Mouse (Mus musculus): ENCODE data around the gene Cox7a1.
A peak's percentile ranks its signal among the peaks of the same experiment; 100 is the strongest.
"Not testable (repeated sequence)": the region's sequence is repeated elsewhere in the genome, so short reads cannot be mapped to it uniquely, and the experiment has no call there.

Gene Cox7a1

DNA sequence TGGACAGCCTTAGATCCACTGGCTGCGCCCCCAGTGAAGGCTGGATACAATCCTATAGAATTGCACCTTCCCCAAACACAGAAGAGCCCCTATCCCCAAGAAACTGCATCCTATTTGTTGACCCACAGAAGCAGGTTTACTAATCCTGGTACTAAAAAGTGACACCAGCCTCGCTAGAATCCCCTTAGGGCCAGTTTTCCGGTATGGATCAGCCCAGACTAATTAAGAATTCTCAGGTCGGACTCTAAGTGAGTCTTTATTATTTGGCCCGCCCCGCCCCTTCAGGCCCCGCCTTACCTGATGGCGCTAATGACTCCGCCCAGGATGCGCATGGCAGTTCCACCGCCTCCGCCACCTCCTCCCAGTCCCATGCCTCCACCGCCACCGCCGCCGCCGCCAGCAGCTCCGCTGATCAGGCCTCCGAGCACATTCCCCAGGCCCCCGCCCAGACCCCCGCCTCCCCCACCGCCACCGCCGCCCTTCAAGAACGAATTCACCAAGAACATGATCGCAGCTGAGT is 9.7 kb downstream of the Cox7a1 start:
- DNase-seq = peak; percentile 84

DNA sequence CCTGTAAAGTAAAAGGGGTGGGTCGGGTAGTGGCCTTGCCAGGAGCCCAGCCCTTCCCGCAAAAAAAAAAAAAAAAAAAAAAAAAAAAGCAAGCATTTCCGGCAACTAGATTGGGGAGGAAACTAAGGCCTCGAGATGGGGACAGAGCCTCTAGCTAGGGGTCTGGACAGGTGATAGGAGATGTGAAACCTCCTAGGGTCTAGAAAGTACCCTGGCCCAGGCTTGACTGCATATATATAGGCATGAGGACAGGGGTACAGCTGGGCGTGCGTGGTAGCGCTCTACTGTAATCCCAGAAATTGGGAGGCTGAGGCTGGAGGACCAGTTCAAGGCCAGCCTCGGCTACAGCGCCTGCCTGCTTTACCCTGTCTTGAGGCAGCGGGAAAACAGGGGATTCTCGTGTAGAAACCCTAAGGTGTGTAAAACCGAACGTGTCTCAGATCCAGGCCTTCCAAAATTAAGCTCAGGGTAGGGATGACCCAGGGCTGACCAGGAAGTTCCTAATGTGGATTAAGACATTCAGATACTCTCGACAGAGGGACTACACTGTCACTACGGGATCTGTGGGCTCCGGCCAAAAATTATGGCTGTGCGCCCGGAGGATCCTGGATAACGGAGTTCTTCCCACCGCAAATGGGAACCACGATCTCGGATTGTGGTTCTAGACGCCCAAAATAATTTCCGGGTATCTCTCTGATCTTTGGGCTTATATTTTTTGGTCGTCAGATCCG is 10.3 kb downstream of the Cox7a1 start:
- no peak for DNase-seq

DNA sequence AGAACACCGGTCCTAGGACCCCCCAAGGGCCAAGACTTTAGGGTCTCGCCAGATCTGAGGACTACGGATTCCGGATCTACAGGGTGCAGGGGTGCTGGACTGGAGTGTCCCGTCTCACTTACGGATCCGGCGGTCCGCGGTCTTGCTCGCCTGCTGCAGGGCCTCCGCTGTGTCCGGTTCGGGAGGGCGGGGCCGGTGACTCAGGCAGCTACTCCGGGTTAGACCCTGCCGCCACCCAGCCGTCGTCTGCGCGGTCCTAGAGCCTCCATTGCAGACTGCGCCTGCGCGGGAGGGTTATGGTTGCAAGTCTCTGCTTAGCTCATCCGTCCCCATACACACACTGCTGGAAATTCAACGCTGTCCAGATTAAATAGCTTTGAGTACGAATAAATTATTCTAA is 10.9 kb downstream of the Cox7a1 start:
- peak; percentile 93 for DNase-seq

DNA sequence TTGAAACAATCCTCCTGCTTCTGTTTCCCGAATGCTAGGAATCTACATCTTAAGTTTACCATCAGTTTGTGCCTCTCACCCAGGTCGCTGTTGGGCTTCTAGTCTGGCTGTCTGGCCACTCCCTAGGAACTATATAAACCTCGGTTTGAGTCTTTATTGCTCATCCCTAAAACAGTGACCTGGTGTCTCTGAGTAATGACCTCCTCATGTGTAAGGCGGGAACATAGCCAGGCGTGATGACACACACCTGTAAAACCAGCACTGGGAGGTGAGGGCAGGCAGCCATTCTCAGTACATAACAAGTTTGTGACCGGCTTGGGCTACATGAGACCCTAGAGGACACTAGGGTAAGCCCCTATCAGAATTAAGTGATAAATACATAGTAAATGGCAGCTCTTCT is 11.5 kb downstream of the Cox7a1 start:
- DNase-seq = no peak

DNA sequence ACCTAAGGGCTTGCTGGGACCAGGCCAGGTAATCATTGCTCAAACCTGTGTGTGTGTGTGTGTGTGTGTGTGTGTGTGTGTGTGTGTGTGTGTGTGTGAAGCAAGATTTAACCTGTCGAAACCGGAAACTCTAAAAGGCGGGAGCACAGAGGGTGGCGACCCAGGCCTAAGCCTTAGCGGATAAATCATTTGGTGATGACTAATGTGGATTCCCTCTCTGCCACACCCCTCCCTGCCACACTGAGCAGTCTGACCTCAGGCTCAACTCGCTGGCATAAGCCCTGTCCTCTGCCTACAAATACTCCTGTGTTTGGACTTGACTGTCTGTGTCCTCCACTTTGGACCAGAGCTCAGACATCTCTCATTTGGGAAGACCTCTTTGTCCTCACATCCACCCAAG is 12.2 kb downstream of the Cox7a1 start:
- no peak for DNase-seq

DNA sequence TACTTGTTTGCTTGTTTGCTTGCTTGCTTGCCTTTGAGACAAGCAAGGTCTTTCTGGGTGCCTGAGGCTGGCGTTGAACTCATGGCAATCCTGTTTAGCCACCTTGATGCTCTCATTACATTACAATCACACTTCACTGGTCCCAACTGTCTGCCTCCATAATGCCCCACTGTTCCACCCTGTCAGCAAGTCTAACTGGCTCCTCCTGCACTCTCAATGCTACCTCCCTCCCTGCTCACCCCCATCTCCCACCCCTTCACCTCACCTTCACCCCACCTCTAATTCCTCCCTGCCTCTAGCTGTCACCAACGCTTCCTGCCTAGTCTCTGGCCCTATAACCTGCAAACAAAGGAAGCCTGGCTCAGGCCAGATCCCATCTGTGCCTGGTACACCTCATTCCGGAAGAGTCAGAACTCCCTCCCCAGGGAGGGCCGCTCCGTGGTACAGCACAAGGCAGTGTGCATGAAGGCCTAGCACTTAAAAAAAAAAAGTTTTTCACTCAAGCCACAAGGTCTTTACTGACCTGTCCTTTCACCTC is 13.7 kb downstream of the Cox7a1 start:
- DNase-seq = no peak

DNA sequence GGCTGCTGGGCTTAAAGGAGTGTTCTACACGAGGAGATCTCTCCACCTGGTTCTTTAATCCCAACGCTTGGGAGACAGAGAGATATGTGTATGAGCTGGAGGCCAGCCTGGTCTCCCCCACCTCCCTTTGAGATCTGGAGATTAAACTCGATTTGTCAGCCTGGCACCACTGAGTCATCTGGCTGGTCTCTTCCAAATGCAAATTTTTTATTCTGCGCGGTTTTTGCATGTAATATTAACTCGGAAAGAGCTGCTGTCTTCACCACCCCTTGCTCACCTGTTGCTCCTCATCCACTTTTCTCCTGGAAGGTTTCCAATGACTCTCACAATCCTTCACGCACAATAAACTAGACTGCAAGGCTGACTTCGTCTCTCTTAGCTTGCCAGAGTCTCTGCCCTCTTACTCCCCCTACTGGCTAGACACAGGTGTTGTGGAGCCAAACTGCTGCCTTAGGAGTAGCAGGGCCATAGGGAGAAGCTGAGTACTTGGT is 14.6 kb downstream of the Cox7a1 start, which contains the start of gene Capns1:
TSS of gene Capns1 (minus strand) at position 331 of the 491 bp plus-strand sequence.
- peak; percentile 47 for DNase-seq

DNA sequence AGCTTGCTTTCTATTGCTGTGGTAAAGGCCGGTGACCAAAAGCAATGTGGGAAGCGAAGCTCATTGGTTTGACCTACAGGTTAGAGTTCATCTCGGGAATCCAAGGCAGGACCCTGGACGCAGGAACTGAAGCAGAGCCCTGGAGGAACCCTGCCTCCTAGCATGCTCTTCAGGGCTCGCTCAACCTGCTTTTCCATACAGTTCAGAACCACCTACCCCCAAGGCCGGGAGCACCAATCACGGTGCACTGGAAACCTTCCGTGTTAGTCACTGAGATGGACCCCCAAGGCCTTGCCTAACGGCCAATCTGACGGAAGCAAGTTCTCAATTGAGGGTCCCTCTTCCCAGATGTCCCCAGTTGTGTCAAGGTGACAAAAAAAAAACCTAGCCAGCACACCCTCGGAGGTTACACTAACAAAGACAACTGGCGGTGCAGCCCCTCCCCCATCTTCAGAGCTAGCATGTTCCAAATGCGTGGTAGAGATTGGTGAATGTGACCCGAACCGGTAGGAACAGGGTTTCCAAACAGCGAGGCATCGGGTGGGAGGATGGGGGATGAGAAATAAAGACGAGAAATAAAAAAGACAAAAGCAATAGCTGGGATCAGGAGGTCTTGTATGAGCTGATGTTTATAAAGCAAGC is 15.7 kb downstream of the Cox7a1 start:
- DNase-seq = no peak

DNA sequence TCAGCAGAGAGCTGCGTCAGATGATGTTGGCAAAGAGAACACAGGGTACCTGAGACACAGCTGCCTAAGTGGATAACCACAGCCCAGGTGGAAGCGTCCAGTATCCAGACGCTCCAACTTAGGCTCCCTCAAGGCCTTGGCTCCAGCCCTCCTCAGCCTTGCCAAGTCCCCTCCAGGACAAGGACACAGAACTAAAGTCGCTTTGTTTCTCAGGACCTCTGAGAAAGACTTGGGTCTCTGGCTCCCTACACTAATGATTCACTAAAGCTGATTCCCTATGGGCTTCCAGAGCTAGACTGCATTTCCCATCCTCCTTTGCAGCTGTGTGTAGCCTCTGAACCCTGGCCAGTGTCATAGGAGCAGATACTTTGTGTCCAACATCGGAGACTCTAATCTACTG is 16.3 kb downstream of the Cox7a1 start:
- no peak for DNase-seq

DNA sequence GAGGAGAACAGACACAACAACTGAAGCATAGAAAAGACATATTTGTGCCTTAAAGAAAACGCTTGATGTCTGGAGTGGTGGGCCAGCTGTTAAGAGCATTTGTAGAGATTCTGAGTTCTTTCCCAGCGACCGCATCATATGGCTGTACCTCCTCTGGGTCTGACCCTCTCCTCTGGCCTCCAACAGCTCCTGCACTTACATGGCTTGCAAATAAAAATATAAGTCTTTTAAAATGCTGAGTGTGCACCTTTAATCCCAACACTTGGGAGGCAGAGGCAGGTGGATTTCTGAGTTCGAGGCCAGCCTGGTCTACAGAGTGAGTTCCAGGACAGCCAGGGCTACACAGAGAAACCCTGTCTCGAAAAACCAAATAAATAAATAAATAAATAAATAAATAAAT is 16.7 kb downstream of the Cox7a1 start:
- not testable (repeated sequence) for DNase-seq

DNA sequence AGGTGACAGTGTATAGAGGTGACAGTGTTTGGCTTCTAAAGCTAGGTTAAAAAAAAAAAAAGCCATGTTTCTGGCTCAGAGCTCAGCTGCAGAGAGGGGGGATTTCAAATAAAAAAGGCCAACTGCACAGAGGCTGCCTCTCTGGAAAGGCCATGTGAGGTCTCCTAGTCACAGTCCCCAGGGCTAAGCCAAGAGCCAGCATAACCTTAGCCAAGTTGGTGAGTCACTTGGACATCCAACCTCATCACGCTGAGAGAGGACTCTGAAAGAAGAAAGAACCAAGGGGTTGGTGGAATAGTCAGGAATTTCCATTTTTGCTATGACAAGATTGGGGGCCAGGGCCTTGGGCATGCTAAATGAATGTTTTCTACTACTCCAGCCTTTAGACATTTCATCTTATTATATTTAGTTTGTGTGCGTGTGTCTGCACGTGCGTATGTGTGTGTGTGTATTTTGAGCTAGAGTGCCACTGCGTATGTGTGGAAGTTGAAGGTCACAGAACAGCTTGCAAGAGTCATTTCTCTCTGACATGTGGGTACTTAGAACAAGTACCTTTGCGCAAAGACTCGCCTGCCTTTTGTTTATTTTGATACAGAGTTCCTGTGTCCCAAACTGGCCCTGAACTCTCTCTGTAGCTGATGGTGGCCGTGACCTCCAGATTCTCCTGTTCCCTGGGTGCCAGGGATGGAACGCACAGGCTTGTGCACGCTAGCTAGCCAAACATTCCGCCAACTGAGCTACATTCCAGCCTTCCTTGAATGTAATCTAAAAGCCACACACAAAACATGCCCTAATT is 19.1 kb downstream of the Cox7a1 start:
- DNase-seq = no peak

DNA sequence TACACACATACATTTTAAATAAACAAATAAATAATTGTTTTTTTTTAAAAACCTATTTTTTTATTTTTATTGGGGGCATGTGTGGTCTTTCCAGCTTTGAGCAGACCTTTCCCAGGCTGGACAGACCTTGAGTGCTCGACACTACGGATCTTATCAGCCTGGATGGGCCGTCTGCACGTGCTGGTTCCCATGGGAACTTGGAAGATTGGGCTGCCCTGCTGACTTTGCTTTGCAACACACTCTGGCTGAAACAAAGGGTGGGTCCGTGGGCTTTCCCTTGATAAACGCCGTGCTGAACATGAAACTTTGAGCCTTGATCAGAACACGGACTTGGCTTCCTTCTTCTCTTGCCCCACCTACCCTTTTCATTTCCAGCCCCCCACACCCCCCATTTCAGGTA is 20.4 kb downstream of the Cox7a1 start:
- no peak for DNase-seq

DNA sequence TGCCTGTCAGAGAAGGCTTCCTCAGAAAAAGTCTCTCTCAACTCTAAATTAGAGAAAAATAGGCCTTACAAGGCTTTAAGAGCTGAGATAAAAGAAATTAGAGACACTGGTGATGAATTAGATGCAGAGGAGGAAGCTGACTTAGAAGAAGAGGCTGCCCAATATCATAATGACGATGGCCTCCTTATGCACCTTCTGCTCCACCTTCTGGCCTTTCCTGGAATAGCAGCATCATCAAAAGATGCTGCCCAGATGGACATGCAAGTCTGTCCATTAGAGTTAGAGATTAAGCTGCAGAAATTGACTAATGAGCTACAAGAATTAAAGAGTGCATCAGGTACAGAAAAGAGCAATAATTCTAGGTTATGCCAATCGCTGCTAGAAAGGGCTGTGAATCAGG is 21.4 kb downstream of the Cox7a1 start:
- DNase-seq = no peak

DNA sequence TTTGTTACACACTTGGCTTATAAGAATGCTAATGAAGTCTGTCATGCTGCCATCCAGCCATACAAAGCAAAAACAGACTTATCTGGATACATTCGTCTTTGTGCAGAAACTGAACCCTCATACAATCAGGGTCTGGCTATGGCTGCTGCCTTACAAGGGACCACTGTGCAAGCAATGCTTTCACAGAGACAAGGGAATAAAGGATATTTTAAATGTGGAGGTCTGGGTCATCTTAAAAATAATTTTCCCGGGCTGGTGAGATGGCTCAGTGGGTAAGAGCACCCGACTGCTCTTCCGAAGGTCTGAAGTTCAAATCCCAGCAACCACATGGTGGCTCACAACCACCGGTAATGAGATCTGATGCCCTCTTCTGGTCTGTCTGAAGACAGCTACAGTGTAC is 22.4 kb downstream of the Cox7a1 start:
- not testable (repeated sequence) for DNase-seq

DNA sequence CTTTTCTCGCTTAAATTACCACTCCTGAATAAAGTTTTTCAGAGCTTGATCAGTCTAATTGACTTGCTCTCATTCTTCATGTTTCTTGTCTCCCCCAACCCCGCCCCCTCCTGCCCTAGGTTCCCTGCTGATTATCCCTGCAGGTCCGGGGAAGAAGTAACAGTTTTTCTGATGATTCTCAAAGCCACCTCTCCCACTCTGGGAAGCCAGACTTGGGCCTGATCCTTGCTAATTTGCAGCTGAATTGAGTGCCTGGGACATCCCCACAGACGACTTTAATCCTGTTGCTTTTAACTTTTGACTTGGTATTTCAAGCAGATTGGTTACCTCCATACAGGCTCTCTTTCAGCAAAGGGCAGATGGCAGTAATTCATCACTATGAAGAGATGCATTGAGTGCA is 27.1 kb downstream of the Cox7a1 start:
- DNase-seq = no peak

DNA sequence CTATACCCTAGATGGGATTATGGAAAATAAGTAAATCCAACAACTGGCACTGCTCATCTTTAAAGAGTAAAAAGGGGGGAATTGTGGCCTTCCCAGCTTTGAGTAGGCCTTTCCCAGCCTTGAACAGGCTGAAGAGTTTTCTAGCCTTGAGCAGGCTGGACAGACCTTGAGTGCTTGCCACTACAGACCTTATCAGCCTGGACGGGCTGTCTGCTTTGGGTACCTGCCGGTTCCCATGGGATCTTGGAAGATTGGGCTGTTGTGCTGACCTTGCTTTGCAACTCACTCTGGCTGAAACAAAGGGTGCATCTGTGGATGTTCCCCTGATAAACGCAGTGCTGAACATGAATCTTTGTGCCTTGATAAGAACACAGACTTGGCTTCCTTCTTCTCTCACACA is 29.9 kb downstream of the Cox7a1 start:
- no peak for DNase-seq

DNA sequence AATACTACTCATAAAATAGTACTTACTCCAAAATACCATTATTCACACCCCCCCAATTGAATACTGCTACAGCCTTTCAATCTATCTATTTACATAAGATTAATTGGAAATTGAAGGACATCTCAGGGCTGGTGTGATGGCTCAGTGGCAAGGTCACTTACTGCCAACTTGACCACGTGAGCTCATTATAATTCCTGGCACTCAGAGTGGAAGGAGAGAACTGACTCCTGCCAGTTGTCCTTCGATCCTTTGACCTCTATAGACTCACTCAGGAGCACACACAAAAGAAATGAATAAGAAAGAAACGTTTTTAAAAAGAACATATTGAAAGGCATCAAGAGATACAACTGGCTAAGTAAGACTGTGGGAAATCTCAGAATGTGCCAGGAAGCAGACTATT is 31.9 kb downstream of the Cox7a1 start:
- peak; percentile 65 for DNase-seq

DNA sequence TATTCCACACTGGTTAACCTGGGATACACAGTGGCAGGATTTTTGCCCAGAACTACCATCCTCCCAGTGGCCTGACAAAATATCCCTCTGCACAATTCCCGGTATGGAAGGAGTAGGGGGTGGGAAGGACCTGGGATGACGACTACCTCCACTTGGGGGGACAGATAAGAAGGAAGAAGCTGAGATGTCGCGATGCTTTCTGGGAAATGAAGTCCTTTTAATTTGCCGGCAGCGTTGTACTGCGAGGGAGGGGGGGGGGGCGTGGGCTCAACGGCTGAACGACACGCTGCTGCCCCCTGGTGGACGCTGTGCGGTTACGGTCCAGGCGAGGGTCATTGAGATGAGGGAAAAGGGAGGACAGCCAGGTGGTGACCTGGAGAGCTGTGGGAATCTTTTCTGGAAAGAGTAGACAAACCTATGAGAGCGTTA is 32.8 kb downstream of the Cox7a1 start:
- DNase-seq = peak; percentile 46

DNA sequence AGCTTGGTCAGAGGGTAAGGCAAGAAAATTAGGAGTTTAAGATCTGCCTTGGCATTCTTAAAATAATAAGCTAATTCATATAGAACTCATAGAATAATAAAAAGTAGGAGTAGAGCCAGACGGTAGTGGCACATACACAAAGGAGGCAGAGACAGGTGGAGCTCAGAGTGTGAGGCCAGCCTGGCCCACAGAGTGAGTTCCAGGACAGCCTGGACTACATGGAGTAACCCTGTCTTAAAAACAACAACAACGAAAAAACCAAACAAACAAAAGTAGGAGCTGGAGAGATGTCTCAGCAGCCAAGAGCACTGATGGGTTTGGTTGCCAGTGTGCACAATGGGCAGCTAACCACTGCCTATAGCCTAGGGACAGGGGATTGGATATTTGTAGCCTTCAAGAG is 33.3 kb downstream of the Cox7a1 start:
- no peak for DNase-seq

DNA sequence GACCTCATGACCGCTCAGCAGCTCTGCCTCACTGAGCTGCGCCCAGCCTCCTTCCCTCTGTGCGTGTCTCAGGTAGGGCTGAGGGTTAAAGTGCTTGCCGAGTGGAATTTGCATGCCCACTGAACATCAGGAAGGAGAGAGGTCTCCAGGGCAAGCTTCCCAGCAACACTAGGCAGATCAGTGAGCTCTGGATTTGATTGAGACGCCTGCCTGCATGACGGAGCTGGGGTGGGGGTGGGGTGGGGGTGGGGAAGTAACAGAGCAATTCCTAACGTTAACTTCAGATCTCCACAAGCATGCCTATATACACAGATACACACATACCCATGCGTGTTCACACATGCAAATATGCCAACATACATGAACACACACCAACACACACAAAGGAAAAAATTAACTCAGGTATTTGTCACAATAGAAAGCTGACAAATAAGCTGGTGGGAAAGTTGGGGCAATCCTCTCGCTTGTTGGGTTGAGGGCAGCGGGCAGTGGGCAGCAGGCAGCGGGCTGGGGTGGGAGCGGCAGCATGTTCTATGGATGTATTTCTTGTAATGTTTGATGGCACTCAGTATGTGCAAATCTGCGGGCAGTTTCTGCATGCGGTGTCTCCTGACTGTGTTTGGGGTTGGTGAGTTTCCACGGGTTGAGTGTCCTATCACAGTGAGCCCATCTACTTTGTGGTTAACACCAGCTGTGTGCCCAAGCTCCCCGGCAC is 35.5 kb downstream of the Cox7a1 start:
- peak; percentile 79 for DNase-seq

DNA sequence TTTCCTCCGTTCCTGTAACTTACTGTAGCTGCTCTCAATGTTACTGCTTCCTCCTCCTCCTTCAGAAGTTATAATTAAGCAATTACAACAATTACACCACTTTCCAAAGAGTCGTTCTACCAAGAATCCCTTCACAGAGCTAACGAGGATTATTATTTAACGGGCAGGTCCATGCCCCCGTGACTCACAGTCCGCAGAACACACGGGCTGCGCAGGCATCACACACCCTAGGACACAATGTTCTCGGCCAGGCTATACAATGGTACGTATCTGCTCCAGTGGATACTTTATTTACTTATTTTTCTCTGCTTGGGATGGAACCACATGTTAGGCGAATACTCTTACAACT is 36.0 kb downstream of the Cox7a1 start:
- DNase-seq = peak; percentile 49

DNA sequence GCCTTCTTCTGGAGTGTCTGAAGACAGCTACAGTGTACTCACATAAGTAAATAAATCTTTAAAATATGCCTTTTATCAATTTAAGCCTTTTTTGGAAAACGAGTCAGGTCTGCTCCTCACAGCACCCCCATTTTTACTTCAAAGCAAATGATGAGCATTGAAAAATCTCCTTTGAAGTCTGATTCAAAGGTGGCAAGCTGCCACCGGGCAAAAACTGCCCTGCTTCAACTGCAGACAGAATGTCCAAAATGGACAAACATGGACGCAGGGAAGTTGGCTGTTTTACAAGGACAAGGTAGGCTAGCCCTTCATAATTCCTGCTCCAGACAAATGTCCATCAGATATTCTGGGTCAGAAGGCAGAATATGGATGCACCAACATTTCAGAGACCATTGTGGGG is 37.5 kb downstream of the Cox7a1 start:
- DNase-seq = no peak

DNA sequence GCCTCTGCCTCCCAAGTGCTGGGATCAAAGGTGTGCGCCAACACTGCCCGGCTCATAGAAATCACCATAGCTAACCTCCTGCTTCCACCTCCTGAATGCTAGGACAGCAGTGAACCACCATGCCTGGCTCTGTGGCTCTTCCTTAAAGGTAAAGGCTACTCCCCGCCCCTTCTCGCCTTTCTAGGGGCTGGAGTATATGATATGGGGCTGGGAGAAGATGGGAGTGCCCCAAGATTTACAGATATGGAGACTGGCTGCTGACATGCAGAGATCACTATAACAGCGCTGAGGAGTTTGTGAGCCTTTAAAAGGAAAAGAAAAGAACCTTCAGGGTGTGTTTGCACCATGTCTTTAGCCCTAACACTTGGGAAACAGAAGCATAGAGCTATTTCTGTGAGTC is 38.3 kb downstream of the Cox7a1 start:
- DNase-seq = no peak
